Mouse (Mus musculus) MEL (cell line): ENCODE measurements around the gene Fxr2. TPM values are rescaled to one million over a fixed set of nuclear protein-coding genes. Genes with fewer than 3 reads are reported as not detected.

Source experiments
- DNase-seq: peaks from one replicate; pipeline ENCODE4 v3.0.0; 2011; ENCODE audit warnings: low read depth, low spot score
- H3K27ac ChIP-seq: 2 replicates; pipeline ENCODE4 v1.5.1; 2012; ENCODE audit warnings: low read depth, mild to moderate bottlenecking, control low read depth, low read length, moderate library complexity; ENCODE audit not compliant: control insufficient read depth
- H3K27me3 ChIP-seq, 2 experiments: fragments of 150-350 bp in 1 of 2; sonication (generic) in 1 of 2; 2 replicates each; pipeline ENCODE4 v1.6.1; 2012; ENCODE audit warnings: low read length in 2 of 2, mild to moderate bottlenecking in 2 of 2, improper control_type of control experiment in 1 of 2, moderate library complexity in 1 of 2; ENCODE audit not compliant: insufficient read depth in 2 of 2, control insufficient read depth in 1 of 2
- H3K36me3 ChIP-seq, 2 experiments: 2 replicates each; pipeline ENCODE4 v1.6.1; 2012 to 2014; ENCODE audit warnings: low read length in 2 of 2, improper control_type of control experiment in 1 of 2, inconsistent platforms in 1 of 2, mild to moderate bottlenecking in 1 of 2; ENCODE audit not compliant: insufficient read depth in 2 of 2, control insufficient read depth in 1 of 2
- H3K4me1 ChIP-seq, 2 experiments: fragments of 150-350 bp in 1 of 2; sonication (generic) in 1 of 2; 2 replicates each; pipeline ENCODE4 v1.6.1; 2012; ENCODE audit warnings: low read length in 2 of 2, improper control_type of control experiment in 1 of 2, mild to moderate bottlenecking in 1 of 2; ENCODE audit not compliant: insufficient read depth in 2 of 2, control insufficient read depth in 1 of 2
- H3K4me3 ChIP-seq, 2 experiments: fragments of 150-350 bp in 1 of 2; sonication (generic) in 1 of 2; 2 replicates each; pipeline ENCODE4 v1.5.1; 2012; ENCODE audit warnings: low read depth in 2 of 2, low read length in 2 of 2, mild to moderate bottlenecking in 2 of 2, moderate library complexity in 2 of 2, control low read depth in 1 of 2, improper control_type of control experiment in 1 of 2; ENCODE audit not compliant: control insufficient read depth in 1 of 2, insufficient read depth in 1 of 2
- H3K79me2 ChIP-seq: 2 replicates; pipeline ENCODE4 v1.6.1; 2012; ENCODE audit warnings: mild to moderate bottlenecking, low read length, moderate library complexity; ENCODE audit not compliant: control insufficient read depth, poor library complexity, insufficient read depth
- H3K9ac ChIP-seq: 2 replicates; pipeline ENCODE4 v1.6.1; 2012; ENCODE audit warnings: low read depth, mild to moderate bottlenecking, control low read depth, low read length, moderate library complexity; ENCODE audit not compliant: control insufficient read depth, poor library complexity, severe bottlenecking
- H3K9me3 ChIP-seq: fragments of 150-350 bp; sonication (generic); replicated peaks from 2 replicates; pipeline ENCODE4 v1.6.1; 2012; ENCODE audit warnings: mild to moderate bottlenecking, low read length, improper control_type of control experiment, moderate library complexity; ENCODE audit not compliant: insufficient read depth
- CHD1 ChIP-seq: IDR thresholded peaks from 2 replicates; pipeline ENCODE4 v1.6.1; 2012; ENCODE audit warnings: low read depth, mild to moderate bottlenecking, inconsistent platforms, low read length, improper control_type of control experiment
- CHD2 ChIP-seq: IDR thresholded peaks from 2 replicates; pipeline ENCODE4 v1.6.1; 2011; ENCODE audit warnings: low read length, improper control_type of control experiment
- E2F4 ChIP-seq: IDR thresholded peaks from 2 replicates; pipeline ENCODE4 v1.6.1; 2011; ENCODE audit warnings: low read depth, low read length, improper control_type of control experiment, borderline replicate concordance
- ETS1 ChIP-seq: IDR thresholded peaks from 2 replicates; pipeline ENCODE4 v1.6.1; 2012; ENCODE audit warnings: low read depth, mild to moderate bottlenecking, inconsistent platforms, low read length, improper control_type of control experiment, moderate library complexity
- GATA1 ChIP-seq: IDR thresholded peaks from 2 replicates; pipeline ENCODE4 v1.6.1; 2011; ENCODE audit warnings: low read depth, low read length, improper control_type of control experiment
- JUND ChIP-seq: IDR thresholded peaks from 2 replicates; pipeline ENCODE4 v1.6.1; 2011; ENCODE audit warnings: low read depth, mild to moderate bottlenecking, improper control_type of control experiment, low read length
- KAT2A ChIP-seq: conservative IDR thresholded peaks from 2 replicates; pipeline ENCODE4 v1.6.1; 2012; ENCODE audit warnings: low read depth, low read length, improper control_type of control experiment, inconsistent platforms
- MAFK ChIP-seq: IDR thresholded peaks from 2 replicates; pipeline ENCODE4 v1.6.1; 2011; ENCODE audit warnings: low read depth, mild to moderate bottlenecking, low read length, improper control_type of control experiment, borderline replicate concordance
- MAX ChIP-seq: IDR thresholded peaks from 2 replicates; pipeline ENCODE4 v1.6.1; 2011; ENCODE audit warnings: low read length, improper control_type of control experiment
- MAZ ChIP-seq: IDR thresholded peaks from 2 replicates; pipeline ENCODE4 v1.6.1; 2012; ENCODE audit warnings: low read depth, mild to moderate bottlenecking, inconsistent platforms, low read length, improper control_type of control experiment
- POLR2AphosphoS2 ChIP-seq: IDR thresholded peaks from 2 replicates; pipeline ENCODE4 v1.6.1; 2011; ENCODE audit warnings: low read length, improper control_type of control experiment
- RCOR1 ChIP-seq: IDR thresholded peaks from 2 replicates; pipeline ENCODE4 v1.6.1; 2012; ENCODE audit warnings: low read depth, mild to moderate bottlenecking, inconsistent platforms, low read length, improper control_type of control experiment
- SIN3A ChIP-seq: IDR thresholded peaks from 2 replicates; pipeline ENCODE4 v1.6.1; 2012; ENCODE audit warnings: low read length, improper control_type of control experiment, inconsistent platforms
- SMC3 ChIP-seq: IDR thresholded peaks from 2 replicates; pipeline ENCODE4 v1.6.1; 2011; ENCODE audit warnings: low read depth, low read length, improper control_type of control experiment
- TAL1 ChIP-seq: IDR thresholded peaks from 2 replicates; pipeline ENCODE4 v1.6.1; 2012; ENCODE audit warnings: mild to moderate bottlenecking, inconsistent platforms, low read length, moderate library complexity, mixed read lengths
- TBP ChIP-seq: IDR thresholded peaks from 2 replicates; pipeline ENCODE4 v1.8.0; 2011; ENCODE audit warnings: low read depth, low read length, improper control_type of control experiment
- TCF12 ChIP-seq: IDR thresholded peaks from 2 replicates; pipeline ENCODE4 v1.6.1; 2014; ENCODE audit warnings: low read depth, mild to moderate bottlenecking, inconsistent platforms, low read length, improper control_type of control experiment, moderate library complexity
- USF1 ChIP-seq: IDR thresholded peaks from 2 replicates; pipeline ENCODE4 v1.6.1; 2014; ENCODE audit warnings: low read depth, mild to moderate bottlenecking, inconsistent platforms, low read length, improper control_type of control experiment, moderate library complexity
- ZKSCAN1 ChIP-seq: IDR thresholded peaks from 2 replicates; pipeline ENCODE4 v1.6.1; 2012; ENCODE audit warnings: low read depth, mild to moderate bottlenecking, inconsistent platforms, low read length, improper control_type of control experiment, moderate library complexity
- ZMIZ1 ChIP-seq: IDR thresholded peaks from 2 replicates; pipeline ENCODE4 v1.6.1; 2012; ENCODE audit warnings: low read depth, mild to moderate bottlenecking, inconsistent platforms, low read length, improper control_type of control experiment, moderate library complexity
- ZNF384 ChIP-seq: IDR thresholded peaks from 2 replicates; pipeline ENCODE4 v1.6.1; 2012; ENCODE audit warnings: low read depth, mild to moderate bottlenecking, inconsistent platforms, low read length, improper control_type of control experiment
- polyA plus RNA-seq, 2 experiments: library from polyadenylated mRNA; stranded (reverse) in 1 of 2; unstranded in 1 of 2; fragments of >175 nt in 1 of 2; fragments of >200 nt in 1 of 2; gene quantifications; 2 replicates each; pipeline versions ENCODE4 v1.2.1 to v1.2.4; 2012; ENCODE audit warnings: low replicate concordance in 2 of 2, low read depth in 1 of 2; ENCODE audit not compliant: insufficient read length in 2 of 2, insufficient read depth in 1 of 2, missing spikeins in 1 of 2
- total RNA-seq: library from RNA; depleted of rRNA; stranded (reverse); fragments of 300-350 nt; gene quantifications from 2 replicates; pipeline ENCODE4 v1.2.3, GENCODE M21; 2012

Fxr2 gene
- total and polyA plus RNA-seq, 3 experiments, result 95.1 to 97.6 TPM; not detected in 1

- Histone ChIP-seq H3K4me3 (no peak overlapping the region), H3K9ac (no peak overlapping the region), H3K27ac (no peak overlapping the region)
These were observed 10.4 kb upstream of the Fxr2 start for GRCm38 (mm10) chr11:69622406-69622805.

DNA sequence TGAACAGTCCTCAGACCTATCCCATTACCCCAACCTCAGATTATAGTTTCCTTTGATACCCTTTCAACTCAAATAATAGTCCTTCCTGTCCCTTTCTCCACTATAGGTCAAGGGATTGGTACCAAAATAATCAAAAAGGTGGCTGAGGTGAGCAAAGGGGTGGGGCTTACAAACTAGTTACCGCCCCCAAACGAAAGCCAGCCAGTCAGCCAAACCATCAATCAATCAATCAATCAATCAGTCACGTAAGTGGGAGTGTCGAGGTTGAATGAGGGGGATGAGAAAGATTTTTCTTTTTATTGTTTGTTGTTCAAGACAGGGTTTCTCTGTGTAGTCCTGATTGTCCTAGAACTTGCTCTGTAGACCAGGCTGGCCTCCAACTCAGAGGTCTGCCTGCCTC is 9.8 kb upstream of the Fxr2 start:
- DNase-seq, result no peak
- no peak overlapping the region for H3K27ac ChIP-seq
- H3K27me3 ChIP-seq, result no peaks in the 10 kb centered on the region
- peaks cover 6 to 12% of the 10 kb centered on the region in 2 experiments for H3K4me1 ChIP-seq
- H3K36me3 ChIP-seq, result peaks cover 0 to 10% of the 10 kb centered on the region in 2 experiments; a peak in 2 of 4 replicates
- no peaks in the 10 kb centered on the region for H3K9me3 ChIP-seq
- H3K79me2 ChIP-seq, result no peaks in the 10 kb centered on the region
- TF ChIP-seq SIN3A, result no peak
- no peak for TF ChIP-seq KAT2A
- TF ChIP-seq JUND, result no peak
- no peak for TF ChIP-seq ETS1
- TF ChIP-seq MAZ, result no peak
- no peak for TF ChIP-seq ZNF384
- no peak for TF ChIP-seq ZMIZ1
- no peak for TF ChIP-seq RCOR1
- no peak for TF ChIP-seq E2F4
- TF ChIP-seq ZKSCAN1, result no peak
- TF ChIP-seq CHD1, result no peak
- TF ChIP-seq USF1, result no peak
- no peak for TF ChIP-seq MAFK
- no peak for TF ChIP-seq CHD2
- TF ChIP-seq POLR2AphosphoS2, result no peak
- TF ChIP-seq TCF12, result no peak
- no peak for TF ChIP-seq TAL1
- TF ChIP-seq TBP, result no peak
- no peak for TF ChIP-seq MAX
- no peak overlapping the region for H3K4me3 ChIP-seq
- H3K9ac ChIP-seq, result no peak overlapping the region

More at GRCm38 (mm10) chr11:69622406-69622805, 10.4 kb upstream of the Fxr2 start:
- Histone ChIP-seq H3K9me3 (no peaks in the 10 kb centered on the region), H3K36me3 (peaks cover 0 to 10% of the 10 kb centered on the region in 2 experiments; a peak in 2 of 4 replicates), H3K79me2 (no peaks in the 10 kb centered on the region), H3K27me3 (no peaks in the 10 kb centered on the region), H3K4me1 (peaks cover 6 to 12% of the 10 kb centered on the region in 2 experiments)
- TF ChIP-seq GATA1 (no peak), SMC3 (no peak), KAT2A (no peak)
- no peak for DNase-seq
